Mouse (Mus musculus): ENCODE measurements around the gene C2cd5. TPM values are rescaled to one million over a fixed set of nuclear protein-coding genes. Genes with fewer than 3 reads are reported as not detected.
A peak's percentile ranks its signal among the peaks of the same experiment; 100 is the strongest.

Gene C2cd5
- total and polyA plus RNA-seq, 3 experiments, result 16.8 to 149 (median 49.8) TPM

DNA sequence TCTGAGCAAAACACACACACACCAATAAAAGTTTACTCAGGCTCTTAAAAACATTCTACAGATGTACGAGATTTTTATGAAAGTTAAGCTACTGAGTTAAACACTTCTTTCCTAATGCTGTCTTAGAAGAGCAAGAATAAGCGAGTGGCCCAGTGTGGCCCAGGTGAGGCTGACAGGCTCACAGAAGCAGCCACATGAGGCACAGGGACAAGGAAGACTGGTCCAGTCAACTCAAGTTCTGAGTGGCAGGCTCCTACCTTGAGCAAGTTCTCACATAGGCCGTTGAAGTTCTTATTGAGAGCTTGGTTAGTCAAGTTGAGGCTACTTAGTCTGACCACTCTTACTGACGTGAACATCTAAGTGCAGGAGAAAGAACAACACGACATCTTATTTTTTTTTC, 69.4 kb downstream of the C2cd5 start:
- Histone ChIP-seq H3K4me3 (ENCODE audit: low read depth, low read length) (no peak overlapping the region), H3K9me3 (replicated peaks) (no peaks in the 10 kb centered on the region), H3K27me3 (ENCODE audit: insufficient read depth, low read length) (no peaks in the 10 kb centered on the region), H3K4me1 (ENCODE audit: insufficient read depth, low read depth, low read length) (no peaks in the 10 kb centered on the region), H3K36me3 (replicated peaks) (peaks cover 88% of the 10 kb centered on the region)
- TF ChIP-seq POLR2AphosphoS5 (IDR thresholded peaks at IDR 0.05; ENCODE audit: insufficient replicate concordance, low read depth, low read length) (no peak), GATA2 (IDR thresholded peaks at IDR 0.05; ENCODE audit: borderline replicate concordance, low read depth, low read length) (no peak), TAL1 (conservative IDR thresholded peaks at IDR 0.05; ENCODE audit: low read depth, low read length) (no peak), GATA1 (IDR thresholded peaks at IDR 0.05; ENCODE audit: borderline replicate concordance, low read length) (no peak), CTCF (IDR thresholded peaks at IDR 0.05; ENCODE audit: low read depth, low read length) (no peak)
- ATAC-seq (ENCODE audit: extremely low read depth, insufficient number of reproducible peaks, low FRiP score, poor library complexity, severe bottlenecking), result no peak
- no peak for DNase-seq (ENCODE audit: low spot score)

DNA sequence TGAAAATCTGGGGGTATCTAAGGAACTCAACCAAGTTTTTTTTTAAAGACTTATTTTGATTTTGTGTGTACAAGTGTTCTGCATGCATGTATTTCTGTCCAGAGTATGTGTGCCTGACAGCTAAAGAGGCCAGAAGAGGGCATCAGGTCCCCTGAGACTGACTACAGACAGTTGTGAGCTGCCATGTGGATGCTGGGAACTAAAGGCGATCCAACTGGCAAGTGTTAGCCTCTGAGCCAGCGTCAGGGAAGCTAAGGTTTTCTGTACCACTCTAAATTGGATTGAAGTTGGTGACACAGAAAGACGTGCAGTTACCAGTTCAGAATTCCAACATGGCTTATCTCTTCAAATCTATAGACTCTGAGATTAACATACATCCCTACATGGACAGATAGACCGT, 72.0 kb downstream of the C2cd5 start:
- DNase-seq (ENCODE audit: low spot score) (no peak), ATAC-seq (ENCODE audit: extremely low read depth, insufficient number of reproducible peaks, low FRiP score, poor library complexity, severe bottlenecking) (no peak)
- H3K4me1 ChIP-seq (ENCODE audit: insufficient read depth, low read depth, low read length), result no peaks in the 10 kb centered on the region
- no peaks in the 10 kb centered on the region for H3K9me3 ChIP-seq (replicated peaks)
- no peaks in the 10 kb centered on the region for H3K27me3 ChIP-seq (ENCODE audit: insufficient read depth, low read length)
- no peak for TF ChIP-seq TAL1 (conservative IDR thresholded peaks at IDR 0.05; ENCODE audit: low read depth, low read length)
- no peak for TF ChIP-seq GATA2 (IDR thresholded peaks at IDR 0.05; ENCODE audit: borderline replicate concordance, low read depth, low read length)
- no peak for TF ChIP-seq POLR2AphosphoS5 (IDR thresholded peaks at IDR 0.05; ENCODE audit: insufficient replicate concordance, low read depth, low read length)
- TF ChIP-seq CTCF (IDR thresholded peaks at IDR 0.05; ENCODE audit: low read depth, low read length), result no peak
- no peak for TF ChIP-seq GATA1 (IDR thresholded peaks at IDR 0.05; ENCODE audit: borderline replicate concordance, low read length)
- peaks cover 82% of the 10 kb centered on the region for H3K36me3 ChIP-seq (replicated peaks)
- H3K4me3 ChIP-seq (ENCODE audit: low read depth, low read length), result no peak overlapping the region

DNA sequence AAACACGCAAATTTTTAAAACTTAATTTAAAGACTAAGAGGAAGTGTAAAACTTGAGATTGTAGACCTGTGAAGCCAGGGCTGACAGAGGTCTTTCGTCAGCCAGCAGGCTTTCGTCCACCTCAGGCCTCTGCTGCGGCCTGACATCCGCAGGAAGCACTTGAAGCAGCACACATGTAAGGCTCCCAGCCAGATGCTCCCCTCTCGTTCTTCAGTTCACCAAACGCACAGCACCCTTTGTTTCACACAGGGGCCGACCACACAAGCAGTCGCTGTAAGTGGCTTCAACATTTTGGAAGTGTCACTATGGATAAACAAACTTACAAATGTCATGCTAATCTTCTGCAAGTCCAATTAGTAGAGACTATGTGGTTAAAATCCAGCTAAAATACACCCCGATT, 72.5 kb downstream of the C2cd5 start:
- Histone ChIP-seq H3K9me3 (replicated peaks) (no peaks in the 10 kb centered on the region), H3K4me3 (ENCODE audit: low read depth, low read length) (no peak overlapping the region), H3K27me3 (ENCODE audit: insufficient read depth, low read length) (no peaks in the 10 kb centered on the region), H3K36me3 (replicated peaks) (peaks cover 80% of the 10 kb centered on the region), H3K4me1 (ENCODE audit: insufficient read depth, low read depth, low read length) (no peaks in the 10 kb centered on the region)
- DNase-seq (ENCODE audit: low spot score) (no peak), ATAC-seq (ENCODE audit: extremely low read depth, insufficient number of reproducible peaks, low FRiP score, poor library complexity, severe bottlenecking) (no peak)
- TF ChIP-seq TAL1 (conservative IDR thresholded peaks at IDR 0.05; ENCODE audit: low read depth, low read length) (no peak), CTCF (IDR thresholded peaks at IDR 0.05; ENCODE audit: low read depth, low read length) (no peak), GATA2 (IDR thresholded peaks at IDR 0.05; ENCODE audit: borderline replicate concordance, low read depth, low read length) (no peak)

DNA sequence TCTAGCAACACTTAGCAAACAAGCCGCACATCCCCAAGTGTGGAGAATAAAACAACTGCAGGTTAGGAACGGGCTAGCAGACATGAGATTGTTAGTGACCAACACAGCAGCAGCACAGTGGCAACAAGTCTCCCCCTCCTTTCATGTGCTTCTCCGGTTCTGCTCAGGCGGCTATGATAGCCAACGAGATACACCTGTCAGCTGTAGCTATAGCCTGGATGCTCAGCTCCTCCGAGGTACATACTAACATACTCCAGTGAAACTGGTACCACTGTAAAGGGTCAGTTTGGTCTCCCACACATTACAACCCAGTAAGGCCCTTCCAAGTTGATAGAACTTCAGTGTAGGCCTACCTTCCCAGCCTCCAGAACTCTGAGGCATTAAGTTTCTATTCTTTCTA, 76.2 kb downstream of the C2cd5 start:
- ATAC-seq (ENCODE audit: extremely low read depth, insufficient number of reproducible peaks, low FRiP score, poor library complexity, severe bottlenecking) (no peak), DNase-seq (ENCODE audit: low spot score) (no peak)
- no peaks in the 10 kb centered on the region for H3K9me3 ChIP-seq (replicated peaks)
- H3K4me1 ChIP-seq (ENCODE audit: insufficient read depth, low read depth, low read length), result peaks cover 3% of the 10 kb centered on the region; the same call in 1 of the 2 replicates
- no peak for TF ChIP-seq GATA1 (IDR thresholded peaks at IDR 0.05; ENCODE audit: borderline replicate concordance, low read length)
- TF ChIP-seq CTCF (IDR thresholded peaks at IDR 0.05; ENCODE audit: low read depth, low read length), result no peak
- TF ChIP-seq POLR2AphosphoS5 (IDR thresholded peaks at IDR 0.05; ENCODE audit: insufficient replicate concordance, low read depth, low read length), result no peak
- no peak for TF ChIP-seq TAL1 (conservative IDR thresholded peaks at IDR 0.05; ENCODE audit: low read depth, low read length)
- no peak for TF ChIP-seq GATA2 (IDR thresholded peaks at IDR 0.05; ENCODE audit: borderline replicate concordance, low read depth, low read length)
- H3K36me3 ChIP-seq (replicated peaks), result peaks cover 74% of the 10 kb centered on the region
- H3K27me3 ChIP-seq (ENCODE audit: insufficient read depth, low read length), result no peaks in the 10 kb centered on the region
- no peak overlapping the region for H3K4me3 ChIP-seq (ENCODE audit: low read depth, low read length)

DNA sequence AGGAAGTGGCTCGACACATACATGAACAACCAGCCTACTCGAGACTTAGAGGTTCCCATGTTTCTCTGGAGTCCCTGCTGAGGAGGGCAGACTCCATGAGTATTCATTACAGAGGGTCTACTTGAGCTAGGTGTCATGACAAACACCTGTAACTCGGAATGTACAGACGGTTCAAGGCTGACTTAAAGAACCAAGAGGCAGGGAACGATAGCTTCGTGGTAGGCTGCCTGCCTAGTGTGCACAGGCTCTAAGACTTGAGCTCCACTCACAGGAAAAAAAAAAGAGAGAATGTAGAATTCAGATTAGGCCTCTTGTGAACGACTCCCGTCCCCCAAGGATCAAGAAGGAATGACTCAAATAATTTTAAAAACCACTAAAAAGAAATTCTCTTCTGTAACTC, 78.2 kb downstream of the C2cd5 start:
- no peaks in the 10 kb centered on the region for H3K27me3 ChIP-seq (ENCODE audit: insufficient read depth, low read length)
- H3K36me3 ChIP-seq (replicated peaks), result peaks cover 74% of the 10 kb centered on the region
- ATAC-seq (ENCODE audit: extremely low read depth, insufficient number of reproducible peaks, low FRiP score, poor library complexity, severe bottlenecking), result no peak
- no peak overlapping the region for H3K4me3 ChIP-seq (ENCODE audit: low read depth, low read length)
- TF ChIP-seq GATA1 (IDR thresholded peaks at IDR 0.05; ENCODE audit: borderline replicate concordance, low read length), result no peak
- peaks cover 3% of the 10 kb centered on the region; the same call in 1 of the 2 replicates for H3K4me1 ChIP-seq (ENCODE audit: insufficient read depth, low read depth, low read length)
- H3K9me3 ChIP-seq (replicated peaks), result no peaks in the 10 kb centered on the region
- DNase-seq (ENCODE audit: low spot score), result no peak

DNA sequence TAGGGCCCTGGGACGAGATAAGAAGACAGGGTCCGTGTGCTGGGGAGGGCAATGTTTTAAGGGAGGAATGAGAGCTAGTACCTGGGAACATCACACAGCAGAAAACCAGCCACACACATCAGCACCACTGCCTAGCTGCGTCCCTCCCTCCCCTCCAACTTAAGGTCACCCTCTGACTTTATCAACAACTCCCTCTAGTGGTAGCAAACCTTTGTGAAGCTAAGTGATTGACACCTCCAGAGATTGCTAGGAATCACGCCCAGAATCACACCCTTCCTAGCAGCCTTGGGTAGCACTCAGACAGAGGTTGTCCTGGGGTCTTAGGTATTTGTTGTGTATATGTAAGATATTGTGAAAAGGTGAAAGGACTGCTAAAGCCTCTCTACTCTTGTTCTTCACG, 79.3 kb downstream of the C2cd5 start:
- TF ChIP-seq POLR2AphosphoS5 (IDR thresholded peaks at IDR 0.05; ENCODE audit: insufficient replicate concordance, low read depth, low read length) (no peak), GATA1 (IDR thresholded peaks at IDR 0.05; ENCODE audit: borderline replicate concordance, low read length) (no peak), GATA2 (IDR thresholded peaks at IDR 0.05; ENCODE audit: borderline replicate concordance, low read depth, low read length) (no peak), CTCF (IDR thresholded peaks at IDR 0.05; ENCODE audit: low read depth, low read length) (no peak), TAL1 (conservative IDR thresholded peaks at IDR 0.05; ENCODE audit: low read depth, low read length) (no peak)
- peaks cover 3% of the 10 kb centered on the region; the same call in 1 of the 2 replicates for H3K4me1 ChIP-seq (ENCODE audit: insufficient read depth, low read depth, low read length)
- H3K36me3 ChIP-seq (replicated peaks), result peaks cover 71% of the 10 kb centered on the region
- DNase-seq (ENCODE audit: low spot score) (peak; percentile 16), ATAC-seq (ENCODE audit: extremely low read depth, insufficient number of reproducible peaks, low FRiP score, poor library complexity, severe bottlenecking) (peak; percentile 51; the same call in 1 of the 2 replicates)
- H3K27me3 ChIP-seq (ENCODE audit: insufficient read depth, low read length), result no peaks in the 10 kb centered on the region
- H3K4me3 ChIP-seq (ENCODE audit: low read depth, low read length), result no peak overlapping the region
- H3K9me3 ChIP-seq (replicated peaks), result no peaks in the 10 kb centered on the region

DNA sequence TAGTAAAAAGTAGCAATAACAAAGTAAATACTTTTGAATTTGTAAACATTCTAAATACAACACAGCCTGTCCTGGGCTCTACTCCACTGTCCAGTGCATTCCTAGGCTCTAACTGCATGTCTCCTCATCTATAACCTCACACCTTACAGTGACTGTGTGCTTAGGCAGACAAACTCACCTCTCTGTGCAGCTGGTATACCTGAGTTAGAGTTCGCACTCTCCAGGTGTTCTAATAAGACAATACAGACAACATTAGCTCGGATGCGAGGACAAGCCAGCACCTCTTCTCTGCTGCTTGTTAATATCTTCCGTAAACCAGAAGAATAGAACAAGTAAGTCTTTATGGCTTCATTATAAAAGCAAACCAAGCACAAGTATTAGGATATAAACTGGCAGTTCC, 79.8 kb downstream of the C2cd5 start:
- ATAC-seq (ENCODE audit: extremely low read depth, insufficient number of reproducible peaks, low FRiP score, poor library complexity, severe bottlenecking), result no peak
- H3K36me3 ChIP-seq (replicated peaks), result peaks cover 68% of the 10 kb centered on the region
- TF ChIP-seq TAL1 (conservative IDR thresholded peaks at IDR 0.05; ENCODE audit: low read depth, low read length) (no peak), GATA1 (IDR thresholded peaks at IDR 0.05; ENCODE audit: borderline replicate concordance, low read length) (no peak), CTCF (IDR thresholded peaks at IDR 0.05; ENCODE audit: low read depth, low read length) (no peak), POLR2AphosphoS5 (IDR thresholded peaks at IDR 0.05; ENCODE audit: insufficient replicate concordance, low read depth, low read length) (no peak)

More for the DNA sequence above, 79.8 kb downstream of the C2cd5 start:
- no peak for DNase-seq (ENCODE audit: low spot score)
- H3K9me3 ChIP-seq (replicated peaks), result no peaks in the 10 kb centered on the region
- H3K4me3 ChIP-seq (ENCODE audit: low read depth, low read length), result no peak overlapping the region
- H3K4me1 ChIP-seq (ENCODE audit: insufficient read depth, low read depth, low read length), result peaks cover 3% of the 10 kb centered on the region; the same call in 1 of the 2 replicates
- H3K27me3 ChIP-seq (ENCODE audit: insufficient read depth, low read length), result no peaks in the 10 kb centered on the region
